ENCODE assay signal across 11 mouse cellular contexts in genomic region chr5:106891773-106892172, GRCm38 (mm10). TPM values are rescaled to one million over a fixed set of nuclear protein-coding genes. Genes with fewer than 3 reads are reported as not detected.
DNase-seq lines count a peak whose midpoint lies in the region; ATAC-seq and TF ChIP-seq lines count a peak whose summit lies in the region.
"Had no signal": no experiment of that assay in that cellular context is flagged by ENCODE, and none has a peak within 500 bp of the region (broad histone marks: within the 10 kb centered on the region; RNA-seq: fewer than 3 reads in every experiment).

No protein-coding gene starts in this region.

- ATAC-seq in hindbrain, embryonic 14.5 days (ENCODE audit: low FRiP score) = no peak
- ATAC-seq in megakaryocyte, adult 5-6 weeks (ENCODE audit: poor library complexity, severe bottlenecking) = peak; percentile 55
- no peak for ATAC-seq in erythroblast, adult 5-6 weeks (replicated peaks; ENCODE audit: low FRiP score, poor library complexity, severe bottlenecking)

- no peak overlapping the region for H3K9ac ChIP-seq in hindbrain, embryonic 14.5 days
- H3K9ac ChIP-seq in CH12.LX (ENCODE audit: insufficient read depth, low read depth) = no peak overlapping the region; the same call in 1 of the 2 replicates
- H3K9ac ChIP-seq: embryonic facial prominence, embryonic 15.5 days; limb, embryonic 12.5 days had no signal

- H3K9me3 ChIP-seq in hindbrain, embryonic 14.5 days (ENCODE audit: control insufficient read depth, low read length) = no peaks in the 10 kb centered on the region
- H3K9me3 ChIP-seq in hindbrain, embryonic 10.5 days = no peaks in the 10 kb centered on the region
- H3K9me3 ChIP-seq in CH12.LX (replicated peaks; ENCODE audit: low read length) = no peaks in the 10 kb centered on the region
- H3K9me3 ChIP-seq: embryonic facial prominence, embryonic 15.5 days; G1E; limb, embryonic 12.5 days had no signal

- no peak for TF ChIP-seq POLR2A in CH12.LX (IDR thresholded peaks at IDR 0.05; ENCODE audit: low read depth, low read length)

- H3K27ac ChIP-seq in hindbrain, embryonic 14.5 days = no peak overlapping the region
- no peak overlapping the region for H3K27ac ChIP-seq in hindbrain, embryonic 10.5 days
- peak overlapping the region; percentile 80 for H3K27ac ChIP-seq in CH12.LX (ENCODE audit: insufficient read depth, low read depth)
- H3K27ac ChIP-seq: embryonic facial prominence, embryonic 15.5 days; limb, embryonic 12.5 days had no signal

- no peaks in the 10 kb centered on the region for H3K27me3 ChIP-seq in hindbrain, embryonic 14.5 days (ENCODE audit: control insufficient read depth, insufficient read depth, low read length)
- H3K27me3 ChIP-seq in hindbrain, embryonic 10.5 days (ENCODE audit: insufficient read depth, poor library complexity, severe bottlenecking) = no peaks in the 10 kb centered on the region
- no peaks in the 10 kb centered on the region for H3K27me3 ChIP-seq in CH12.LX (replicated peaks)
- H3K27me3 ChIP-seq: embryonic facial prominence, embryonic 15.5 days; limb, embryonic 12.5 days had no signal

- H3K4me1 ChIP-seq in hindbrain, embryonic 14.5 days (replicated peaks; ENCODE audit: control insufficient read depth, insufficient read depth, low read length) = no peaks in the 10 kb centered on the region
- no peaks in the 10 kb centered on the region for H3K4me1 ChIP-seq in hindbrain, embryonic 10.5 days (replicated peaks)
- H3K4me1 ChIP-seq in CH12.LX (ENCODE audit: control insufficient read depth in 1 of 2, insufficient read depth in 2 of 2) = peaks cover 11 to 45% of the 10 kb centered on the region in 2 experiments; a peak in 3 of 4 replicates
- H3K4me1 ChIP-seq: limb, embryonic 12.5 days had no signal

- no peak for TF ChIP-seq RAD21 in CH12.LX (IDR thresholded peaks at IDR 0.05; ENCODE audit: low read depth, low read length)

- dilution Hi-C loops in CH12.LX (cut with MboI; ENCODE audit: extremely low pct_ligation_motif_present, extremely low pct_unique_long_range_greater_than_20kb, low sequenced_read_pairs) = no loop called here

- intact Hi-C loops in heart, postnatal 14 days (cut with DNase I) = no loop called here

- no peaks in the 10 kb centered on the region for H3K79me2 ChIP-seq in CH12.LX (replicated peaks; ENCODE audit: control insufficient read depth, extremely low read depth, insufficient read depth, poor library complexity, severe bottlenecking)

- DNase-seq in hindbrain, embryonic 14.5 days (ENCODE audit: low spot score) = peak; percentile 34
- DNase-seq in hindbrain, embryonic 10.5 days (ENCODE audit: low spot score) = no peak
- peak; percentile 75 for DNase-seq in CH12.LX (ENCODE audit: extremely low read depth)
- DNase-seq in cerebellum, adult 8-10 months = peak; percentile 71
- DNase-seq in heart, postnatal 14 days = peak; percentile 55 to 64
- DNase-seq in thymus, postnatal 0 days (ENCODE audit: low spot score) = peak; percentile 89

- no peak overlapping the region for H3K4me3 ChIP-seq in hindbrain, embryonic 14.5 days (replicated peaks; ENCODE audit: low read length)
- no peak overlapping the region for H3K4me3 ChIP-seq in hindbrain, embryonic 10.5 days
- peak overlapping the region; percentile 30 to 45 (median 35) for H3K4me3 ChIP-seq in CH12.LX (replicated peaks in 1 of 3; ENCODE audit: low read depth in 2 of 3, low read length in 2 of 3, poor library complexity in 1 of 3)
- H3K4me3 ChIP-seq: embryonic facial prominence, embryonic 15.5 days; limb, embryonic 12.5 days had no signal

- in situ Hi-C loops in CH12.LX (cut with MboI; ENCODE audit: low pct_ligation_motif_present, low pct_unique_long_range_greater_than_20kb, low sequenced_read_pairs) = no loop called here

- no peak overlapping the region for H3K4me2 ChIP-seq in hindbrain, embryonic 14.5 days (replicated peaks)
- H3K4me2 ChIP-seq in CH12.LX (ENCODE audit: insufficient read depth, low read depth, poor library complexity, severe bottlenecking) = peak overlapping the region; percentile 98
- H3K4me2 ChIP-seq: embryonic facial prominence, embryonic 15.5 days; limb, embryonic 12.5 days had no signal

- no peak for TF ChIP-seq CTCF in CH12.LX (conservative IDR thresholded peaks at IDR 0.05 in 1 of 2, IDR thresholded peaks at IDR 0.05 in 1 of 2; ENCODE audit: low read depth in 2 of 2, low read length in 2 of 2)

- WGBS in hindbrain, embryonic 14.5 days = 23% methylated on average over 5 of the region's 5 CpGs
- WGBS in hindbrain, embryonic 10.5 days = 31% methylated on average over 5 of the region's 5 CpGs

- peak; percentile 67 for TF ChIP-seq EP300 in CH12.LX (IDR thresholded peaks at IDR 0.05; ENCODE audit: low read length)

- H3K36me3 ChIP-seq in hindbrain, embryonic 14.5 days (replicated peaks; ENCODE audit: control insufficient read depth, insufficient read depth) = no peaks in the 10 kb centered on the region
- no peaks in the 10 kb centered on the region for H3K36me3 ChIP-seq in hindbrain, embryonic 10.5 days
- no peaks in the 10 kb centered on the region for H3K36me3 ChIP-seq in CH12.LX (replicated peaks in 1 of 2; ENCODE audit: control insufficient read depth in 1 of 2, insufficient read depth in 1 of 2, low read length in 1 of 2)
- H3K36me3 ChIP-seq: embryonic facial prominence, embryonic 15.5 days; G1E; limb, embryonic 12.5 days had no signal

TF ChIP-seq in CH12.LX, 34 proteins besides CTCF, POLR2A, EP300 and RAD21:
- TF ChIP-seq TCF12 (IDR thresholded peaks at IDR 0.05; ENCODE audit: low read depth, low read length) (peak; percentile 80), HCFC1 (IDR thresholded peaks at IDR 0.05; ENCODE audit: low read depth, low read length) (no peak), BHLHE40 (IDR thresholded peaks at IDR 0.05; ENCODE audit: low read depth, low read length) (no peak), ELF1 (IDR thresholded peaks at IDR 0.05; ENCODE audit: low read depth, low read length) (peak; percentile 68; the same call in 1 of the 2 replicates), USF1 (IDR thresholded peaks at IDR 0.05; ENCODE audit: low read depth, low read length) (no peak), MXI1 (IDR thresholded peaks at IDR 0.05; ENCODE audit: low read depth, low read length) (no peak), MYC (IDR thresholded peaks at IDR 0.05; ENCODE audit: low read depth, low read length) (no peak), KAT2A (IDR thresholded peaks at IDR 0.05; ENCODE audit: insufficient replicate concordance, low read length) (no peak), PAX5 (IDR thresholded peaks at IDR 0.05; ENCODE audit: low read length) (no peak), UBTF (IDR thresholded peaks at IDR 0.05; ENCODE audit: low read depth, low read length) (no peak), MAX (IDR thresholded peaks at IDR 0.05; ENCODE audit: low read length) (no peak), ZNF384 (IDR thresholded peaks at IDR 0.05; ENCODE audit: low read depth, low read length) (no peak), ZMIZ1 (IDR thresholded peaks at IDR 0.05; ENCODE audit: low read depth, low read length) (0 out of 2 replicates have a peak, but pooled peaks have one; percentile 42), IRF4 (IDR thresholded peaks at IDR 0.05; ENCODE audit: low read depth, low read length) (0 out of 2 replicates have a peak, but pooled peaks have one; percentile 34), POLR2AphosphoS2 (IDR thresholded peaks at IDR 0.05; ENCODE audit: low read depth, low read length) (no peak), E2F4 (IDR thresholded peaks at IDR 0.05; ENCODE audit: insufficient replicate concordance, low read depth, low read length) (no peak), SMC3 (IDR thresholded peaks at IDR 0.05; ENCODE audit: low read depth, low read length) (no peak), CHD1 (IDR thresholded peaks at IDR 0.05; ENCODE audit: low read depth, low read length) (no peak), JUN (IDR thresholded peaks at IDR 0.05; ENCODE audit: insufficient read depth, low read depth, low read length) (no peak), MEF2A (IDR thresholded peaks at IDR 0.05; ENCODE audit: borderline replicate concordance, low read depth, low read length) (peak; percentile 57), ZKSCAN1 (IDR thresholded peaks at IDR 0.05; ENCODE audit: borderline replicate concordance, low read depth, low read length) (no peak), CHD2 (IDR thresholded peaks at IDR 0.05; ENCODE audit: low read length) (0 out of 2 replicates have a peak, but pooled peaks have one; percentile 13), NRF1 (IDR thresholded peaks at IDR 0.05; ENCODE audit: low read depth, low read length) (no peak), TBP (conservative IDR thresholded peaks at IDR 0.05; ENCODE audit: low read depth, low read length) (0 out of 2 replicates have a peak, but pooled peaks have one; percentile 19), ZC3H11A (IDR thresholded peaks at IDR 0.05; ENCODE audit: low read depth, low read length) (no peak), GABPA (IDR thresholded peaks at IDR 0.05; ENCODE audit: insufficient replicate concordance, low read depth, low read length) (no peak), USF2 (conservative IDR thresholded peaks at IDR 0.05; ENCODE audit: low read depth, low read length) (no peak), ETS1 (conservative IDR thresholded peaks at IDR 0.05; ENCODE audit: low read depth, low read length) (peak; percentile 59; the same call in 1 of the 2 replicates), RCOR1 (conservative IDR thresholded peaks at IDR 0.05; ENCODE audit: low read depth, low read length) (no peak), JUND (conservative IDR thresholded peaks at IDR 0.05; ENCODE audit: low read depth, low read length) (no peak), SIN3A (IDR thresholded peaks at IDR 0.05; ENCODE audit: low read length) (no peak), NELFE (IDR thresholded peaks at IDR 0.05; ENCODE audit: low read depth, low read length) (no peak)

RNA-seq across cellular contexts. Expression of gene Hfm1, which starts 34.3 kb away (rescaled TPM):
- polyA plus RNA-seq in hindbrain, embryonic 14.5 days (2014; fragmentation: Nextera tagmentation; extraction: Ambion mirVana) = 6.5 and 7.0 TPM in 2 replicates
- 3.5 and 3.6 TPM in 2 replicates for polyA plus RNA-seq in hindbrain, embryonic 10.5 days (2016; fragmentation: Nextera tagmentation; extraction: Ambion mirVana)
- total RNA-seq in CH12.LX (2012; rRNA removed) (not detected in 2 replicates), CH12.LX (2014; rRNA removed) (not detected in 2 replicates)
- polyA plus RNA-seq in CH12.LX (2012; ENCODE audit: insufficient read length, low read depth) = 0.12 TPM in 1 of 2 replicates, not detected in the other
- not detected for total RNA-seq in heart, postnatal 14 days (2021)
- not detected in 2 replicates for total RNA-seq in megakaryocyte, adult 5-6 weeks (2015)
- not detected in 2 replicates for total RNA-seq in megakaryocyte, adult 5-6 weeks (2017)
- polyA plus RNA-seq in thymus, postnatal 0 days (2015; fragmentation: Nextera tagmentation; extraction: Ambion mirVana) = 1.7 and 2.2 TPM in 2 replicates
- total RNA-seq in erythroblast, adult 5-6 weeks (2015; ENCODE audit: low replicate concordance) = not detected in 2 replicates
- 0.60 TPM in 1 of 2 replicates, not detected in the other for total RNA-seq in erythroblast, adult 5-6 weeks (2017; ENCODE audit: low replicate concordance)
- total RNA-seq: G1E had no signal
- polyA plus RNA-seq: G1E had no signal

Comparison
In these comparisons a context has a peak if more than half of its experiments do, and no peak if none do; other contexts are left out.
1. H3K4me3 ChIP-seq: peak in CH12.LX (3 of 3); none in hindbrain, embryonic 14.5 days (single experiment) and hindbrain, embryonic 10.5 days (single experiment).